Mouse (Mus musculus) G1E (cell line): ENCODE data around the gene Zfp639.

ENCODE experiments used
- CTCF ChIP-seq: IDR thresholded peaks from 2 replicates; pipeline ENCODE4 v1.5.1; 2012; ENCODE audit warnings: low read depth, low read length, inconsistent platforms, mixed read lengths
- GATA1 ChIP-seq: IDR thresholded peaks from 2 replicates; pipeline ENCODE4 v1.6.1; 2012; ENCODE audit warnings: borderline replicate concordance, low read length, inconsistent platforms, mixed read lengths
- POLR2AphosphoS5 ChIP-seq: IDR thresholded peaks from 2 replicates; pipeline ENCODE4 v1.6.1; 2012; ENCODE audit warnings: low read depth, low read length, inconsistent platforms; ENCODE audit not compliant: insufficient replicate concordance
- TAL1 ChIP-seq: conservative IDR thresholded peaks from 2 replicates; pipeline ENCODE4 v1.6.1; 2012; ENCODE audit warnings: low read depth, low read length, inconsistent platforms, mixed read lengths

DNA sequence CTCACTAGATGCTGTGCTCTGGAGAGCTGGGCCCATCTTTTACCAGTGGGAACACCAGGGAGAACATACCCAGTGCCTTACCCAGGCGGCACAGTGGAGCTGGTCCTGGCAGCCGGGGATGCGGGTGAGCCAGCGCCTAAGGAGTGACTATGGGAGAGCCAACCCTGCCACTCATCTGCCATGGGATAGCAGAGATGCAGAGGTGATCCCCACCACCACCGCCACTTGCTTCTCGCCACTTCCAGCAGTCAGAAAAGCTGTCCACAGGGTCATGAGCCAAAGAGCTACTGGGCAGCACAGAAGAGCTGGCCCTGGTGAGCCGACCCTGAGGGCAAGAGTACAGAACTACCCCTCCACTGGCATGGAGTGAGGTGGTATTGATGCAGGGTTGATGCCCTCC lies 30.1 kb upstream of the Zfp639 start:
- TF ChIP-seq CTCF: no peak
- no peak for TF ChIP-seq TAL1
- no peak for TF ChIP-seq GATA1
- TF ChIP-seq POLR2AphosphoS5: no peak
